ENCODE assay signal across 8 mouse cellular contexts in genomic region chr15:89148496-89149270, GRCm38 (mm10). TPM values are rescaled to one million over a fixed set of nuclear protein-coding genes. Genes with fewer than 3 reads are reported as not detected.
DNase-seq lines count a peak whose midpoint lies in the region; ATAC-seq and TF ChIP-seq lines count a peak whose summit lies in the region.

No protein-coding gene starts in this region.

- peak overlapping the region; percentile 90 for H3K4me3 ChIP-seq in gastrocnemius, adult 2 months
- H3K4me3 ChIP-seq in E14TG2a.4 (replicated peaks; ENCODE audit: low read length) = peak overlapping the region; percentile 84
- H3K4me3 ChIP-seq in forebrain, embryonic 14.5 days (ENCODE audit: low read depth, low read length) = peak overlapping the region; percentile 74
- peak overlapping the region; percentile 50 for H3K4me3 ChIP-seq in liver, embryonic 16.5 days (ENCODE audit: low read depth, low read length)

- H3K9me3 ChIP-seq in E14TG2a.4 (ENCODE audit: low read length) = no peaks in the 10 kb centered on the region
- H3K9me3 ChIP-seq in forebrain, embryonic 14.5 days (replicated peaks; ENCODE audit: control insufficient read depth, low read length) = no peaks in the 10 kb centered on the region
- H3K9me3 ChIP-seq in liver, embryonic 16.5 days (replicated peaks; ENCODE audit: control insufficient read depth, low read length) = no peaks in the 10 kb centered on the region

- TF ChIP-seq CTCF in gastrocnemius, adult 2 months (IDR thresholded peaks at IDR 0.05) = no peak
- no peak for TF ChIP-seq CTCF in E14TG2a.4 (conservative IDR thresholded peaks at IDR 0.05; ENCODE audit: low read length)

- H3K27me3 ChIP-seq in E14TG2a.4 (ENCODE audit: insufficient read depth, low read length) = peaks cover 53% of the 10 kb centered on the region
- H3K27me3 ChIP-seq in forebrain, embryonic 14.5 days (replicated peaks; ENCODE audit: control insufficient read depth, insufficient read depth, low read length) = no peaks in the 10 kb centered on the region
- peaks cover 69% of the 10 kb centered on the region for H3K27me3 ChIP-seq in liver, embryonic 16.5 days (ENCODE audit: control insufficient read depth, insufficient read depth, low read depth, low read length)

- peak overlapping the region; percentile 82 for H3K4me2 ChIP-seq in forebrain, embryonic 14.5 days (ENCODE audit: low read length)
- peak overlapping the region; percentile 62 for H3K4me2 ChIP-seq in liver, embryonic 16.5 days (ENCODE audit: low read depth, low read length)

- peak overlapping the region; percentile 90 for H3K9ac ChIP-seq in forebrain, embryonic 14.5 days (ENCODE audit: low read length)
- no peak overlapping the region for H3K9ac ChIP-seq in liver, embryonic 16.5 days (ENCODE audit: low read depth, low read length)

- H3K36me3 ChIP-seq in E14TG2a.4 (ENCODE audit: insufficient read depth, low read length) = peaks cover 25% of the 10 kb centered on the region
- H3K36me3 ChIP-seq in forebrain, embryonic 14.5 days (ENCODE audit: control insufficient read depth, insufficient read depth, low read length) = peaks cover 26% of the 10 kb centered on the region
- H3K36me3 ChIP-seq in liver, embryonic 16.5 days (ENCODE audit: control insufficient read depth, insufficient read depth) = no peaks in the 10 kb centered on the region

- no peak for DNase-seq in gastrocnemius, adult 2 months
- no peak for DNase-seq in gastrocnemius, postnatal 25 days
- peak; percentile 28 for DNase-seq in forebrain, embryonic 14.5 days (ENCODE audit: low spot score)
- no peak for DNase-seq in adipocyte (ENCODE audit: low spot score)
- DNase-seq in gastrocnemius, postnatal 4 days (ENCODE audit: low spot score in 2 of 2) = no peak
- DNase-seq in urinary bladder, postnatal 4 days (ENCODE audit: low spot score in 2 of 2) = no peak

- 4% methylated on average over 25 of the region's 25 CpGs for WGBS in forebrain, embryonic 14.5 days
- 6% methylated on average over 25 of the region's 25 CpGs for WGBS in liver, embryonic 16.5 days (ENCODE audit: insufficient replicate concordance)

- H3K27ac ChIP-seq in gastrocnemius, adult 2 months = peak overlapping the region; percentile 79
- peak overlapping the region; percentile 90 for H3K27ac ChIP-seq in forebrain, embryonic 14.5 days (ENCODE audit: low read depth, low read length)
- no peak overlapping the region for H3K27ac ChIP-seq in liver, embryonic 16.5 days (ENCODE audit: low read length)

- intact Hi-C loops in gastrocnemius, adult 2 months (cut with DNase I) = no loop called here

- peak; percentile 35 for ATAC-seq in forebrain, embryonic 14.5 days
- ATAC-seq in liver, embryonic 16.5 days (ENCODE audit: low read depth) = no peak

- peaks cover 72% of the 10 kb centered on the region for H3K4me1 ChIP-seq in E14TG2a.4 (replicated peaks; ENCODE audit: low read depth, low read length)
- H3K4me1 ChIP-seq in forebrain, embryonic 14.5 days (ENCODE audit: control insufficient read depth, insufficient read depth, low read length) = peaks cover 27% of the 10 kb centered on the region
- H3K4me1 ChIP-seq in liver, embryonic 16.5 days (ENCODE audit: control insufficient read depth, low read depth, low read length) = peaks cover 9% of the 10 kb centered on the region

RNA-seq across cellular contexts. Expression of gene Mapk11, which starts 0.7 kb away (rescaled TPM):
- 1 to 10 TPM; 1.0 to 1.1 TPM for total RNA-seq in gastrocnemius, adult 2 months (2021)
- 1 to 10 TPM in 1 of 2 experiments, under 1 TPM in 1; 0.67 to 2.1 TPM for total RNA-seq in gastrocnemius, postnatal 25 days (2021)
- 28.1 and 30.1 TPM in 2 replicates for polyA plus RNA-seq in forebrain, embryonic 14.5 days (2014; fragmentation: Nextera tagmentation; extraction: Ambion mirVana)
- 0.83 and 0.97 TPM in 2 replicates for polyA plus RNA-seq in liver, embryonic 16.5 days (2015; fragmentation: Nextera tagmentation; extraction: Ambion mirVana)
- total RNA-seq in gastrocnemius, postnatal 4 days (2021) = 1 to 10 TPM; 3.4 to 4.1 TPM

RNA-seq across cellular contexts. Expression of gene Mapk12, which starts 8.2 kb away (rescaled TPM):
- 100 to 1,000 TPM; 128 TPM for total RNA-seq in gastrocnemius, adult 2 months (2021)
- 100 to 1,000 TPM; 140 to 157 TPM for total RNA-seq in gastrocnemius, postnatal 25 days (2021)
- polyA plus RNA-seq in forebrain, embryonic 14.5 days (2014; fragmentation: Nextera tagmentation; extraction: Ambion mirVana) = 4.8 and 5.1 TPM in 2 replicates
- polyA plus RNA-seq in liver, embryonic 16.5 days (2015; fragmentation: Nextera tagmentation; extraction: Ambion mirVana) = 1.1 and 1.9 TPM in 2 replicates
- 10 to 100 TPM; 54.4 to 57.3 TPM for total RNA-seq in gastrocnemius, postnatal 4 days (2021)

RNA-seq across cellular contexts. Expression of gene Hdac10, which starts 20.2 kb away (rescaled TPM):
- 1 to 10 TPM; 5.9 to 6.4 TPM for total RNA-seq in gastrocnemius, adult 2 months (2021)
- 1 to 10 TPM; 5.3 to 6.5 TPM for total RNA-seq in gastrocnemius, postnatal 25 days (2021)
- polyA plus RNA-seq in forebrain, embryonic 14.5 days (2014; fragmentation: Nextera tagmentation; extraction: Ambion mirVana) = 18.4 and 25.4 TPM in 2 replicates
- 8.2 and 9.7 TPM in 2 replicates for polyA plus RNA-seq in liver, embryonic 16.5 days (2015; fragmentation: Nextera tagmentation; extraction: Ambion mirVana)
- 10 to 100 TPM; 11.2 to 11.8 TPM for total RNA-seq in gastrocnemius, postnatal 4 days (2021)

RNA-seq across cellular contexts. Expression of gene Tubgcp6, which starts 25.8 kb away (rescaled TPM):
- total RNA-seq in gastrocnemius, adult 2 months (2021) = 1 to 10 TPM; 6.8 to 8.4 TPM
- 1 to 10 TPM; 6.5 to 8.4 TPM for total RNA-seq in gastrocnemius, postnatal 25 days (2021)
- polyA plus RNA-seq in forebrain, embryonic 14.5 days (2014; fragmentation: Nextera tagmentation; extraction: Ambion mirVana) = 15.9 and 17.0 TPM in 2 replicates
- 5.8 and 6.3 TPM in 2 replicates for polyA plus RNA-seq in liver, embryonic 16.5 days (2015; fragmentation: Nextera tagmentation; extraction: Ambion mirVana)
- 10 to 100 TPM; 13.5 to 16.6 TPM for total RNA-seq in gastrocnemius, postnatal 4 days (2021)

RNA-seq across cellular contexts. Expression of gene Plxnb2, which starts 31.9 kb away (rescaled TPM):
- total RNA-seq in gastrocnemius, adult 2 months (2021) = 1 to 10 TPM; 8.3 to 8.7 TPM
- total RNA-seq in gastrocnemius, postnatal 25 days (2021) = 10 to 100 TPM in 1 of 2 experiments, 1 to 10 TPM in 1; 8.5 to 11.9 TPM
- 101 TPM in 2 replicates for polyA plus RNA-seq in forebrain, embryonic 14.5 days (2014; fragmentation: Nextera tagmentation; extraction: Ambion mirVana)
- polyA plus RNA-seq in liver, embryonic 16.5 days (2015; fragmentation: Nextera tagmentation; extraction: Ambion mirVana) = 26.2 and 31.9 TPM in 2 replicates
- total RNA-seq in gastrocnemius, postnatal 4 days (2021) = 10 to 100 TPM; 81.0 to 84.7 TPM
